Mouse (Mus musculus) megakaryocyte progenitor cell, adult 5-6 weeks (primary cell): ENCODE results near the gene H2-Eb1. TPM values are rescaled to one million over a fixed set of nuclear protein-coding genes. Genes with fewer than 3 reads are reported as not detected.

Experiments used
- total RNA-seq, 2 experiments: library from RNA; stranded (forward) in 1 of 2; stranded (reverse) in 1 of 2; fragments of 157-497, 149-512 nt in 1 of 2; fragments of 200-1000 nt in 1 of 2; gene quantifications; 2 replicates each; pipeline versions ENCODE4 v1.2.3 to v1.2.4; 2015 to 2017

Gene H2-Eb1
- total RNA-seq, 2 experiments from 2014 or later, result 5.0 to 17.2 TPM

Other genes starting within 250 kb of the H2-Eb1 start
- gene H2-Oa, start 213.5 kb upstream of the H2-Eb1 start, total RNA-seq (2015), result 7.7 and 9.6 TPM in 2 replicates
- gene H2-Oa, start 213.5 kb upstream of the H2-Eb1 start, total RNA-seq (2017), result 2.7 TPM in 2 replicates
- 72.0 and 74.5 TPM in 2 replicates for gene H2-DMa, start 186.3 kb upstream of the H2-Eb1 start, total RNA-seq (2015)
- 56.5 and 61.1 TPM in 2 replicates for gene H2-DMa, start 186.3 kb upstream of the H2-Eb1 start, total RNA-seq (2017)
- 269 and 306 TPM in 2 replicates for gene Brd2, start 183.2 kb upstream of the H2-Eb1 start, total RNA-seq (2015)
- 260 and 284 TPM in 2 replicates for gene Brd2, start 183.2 kb upstream of the H2-Eb1 start, total RNA-seq (2017)
- gene H2-DMb2, start 162.6 kb upstream of the H2-Eb1 start, total RNA-seq (2015), result 3.9 and 5.8 TPM in 2 replicates
- 6.7 and 8.5 TPM in 2 replicates for gene H2-DMb2, start 162.6 kb upstream of the H2-Eb1 start, total RNA-seq (2017)
- 36.2 and 39.4 TPM in 2 replicates for gene H2-DMb1, start 152.8 kb upstream of the H2-Eb1 start, total RNA-seq (2015)
- 47.0 and 60.3 TPM in 2 replicates for gene H2-DMb1, start 152.8 kb upstream of the H2-Eb1 start, total RNA-seq (2017)
- gene Tap1, start 118.3 kb upstream of the H2-Eb1 start, total RNA-seq (2015), result 27.6 and 30.5 TPM in 2 replicates
- gene Tap1, start 118.3 kb upstream of the H2-Eb1 start, total RNA-seq (2017), result 62.5 and 82.8 TPM in 2 replicates
- gene Psmb9, start 118.1 kb upstream of the H2-Eb1 start, total RNA-seq (2015), result 112 and 120 TPM in 2 replicates
- gene Psmb9, start 118.1 kb upstream of the H2-Eb1 start, total RNA-seq (2017), result 122 and 126 TPM in 2 replicates
- gene Psmb8, start 108.1 kb upstream of the H2-Eb1 start, total RNA-seq (2015), result 289 and 290 TPM in 2 replicates
- 461 and 471 TPM in 2 replicates for gene Psmb8, start 108.1 kb upstream of the H2-Eb1 start, total RNA-seq (2017)
- 8.5 and 17.1 TPM in 2 replicates for gene Tap2, start 102.3 kb upstream of the H2-Eb1 start, total RNA-seq (2015)
- gene Tap2, start 102.3 kb upstream of the H2-Eb1 start, total RNA-seq (2017), result 54.6 and 67.9 TPM in 2 replicates
- 6.6 and 13.1 TPM in 2 replicates for gene H2-Ob, start 67.0 kb upstream of the H2-Eb1 start, total RNA-seq (2015)
- 3.7 and 8.6 TPM in 2 replicates for gene H2-Ob, start 67.0 kb upstream of the H2-Eb1 start, total RNA-seq (2017)
- gene H2-Ab1, start 48.2 kb upstream of the H2-Eb1 start, total RNA-seq (2015), result 50.0 and 61.3 TPM in 2 replicates
- gene H2-Ab1, start 48.2 kb upstream of the H2-Eb1 start, total RNA-seq (2017), result 45.2 and 81.5 TPM in 2 replicates
- 30.1 and 37.9 TPM in 2 replicates for gene H2-Aa, start 18.0 kb upstream of the H2-Eb1 start, total RNA-seq (2015)
- gene H2-Aa, start 18.0 kb upstream of the H2-Eb1 start, total RNA-seq (2017), result 10.3 and 24.6 TPM in 2 replicates
- 0.02 TPM in 1 of 2 replicates, not detected in the other for gene H2-Eb2, start 19.8 kb downstream of the H2-Eb1 start, total RNA-seq (2015)
- not detected in 2 replicates for gene H2-Eb2, start 19.8 kb downstream of the H2-Eb1 start, total RNA-seq (2017)
- not detected in 2 replicates for gene Btnl2, start 49.0 kb downstream of the H2-Eb1 start, total RNA-seq (2015)
- gene Btnl2, start 49.0 kb downstream of the H2-Eb1 start, total RNA-seq (2017), result not detected in 2 replicates
- not detected in 2 replicates for gene Btnl1, start 71.3 kb downstream of the H2-Eb1 start, total RNA-seq (2015)
- gene Btnl1, start 71.3 kb downstream of the H2-Eb1 start, total RNA-seq (2017), result not detected in 2 replicates
- 1.7 and 4.5 TPM in 2 replicates for gene BC051142, start 93.0 kb downstream of the H2-Eb1 start, total RNA-seq (2015)
- 1.0 and 2.4 TPM in 2 replicates for gene BC051142, start 93.0 kb downstream of the H2-Eb1 start, total RNA-seq (2017)
- not detected in 2 replicates for gene Btnl4, start 171.5 kb downstream of the H2-Eb1 start, total RNA-seq (2015)
- gene Btnl4, start 171.5 kb downstream of the H2-Eb1 start, total RNA-seq (2017), result not detected in 2 replicates
- not detected in 2 replicates for gene Btnl6, start 211.5 kb downstream of the H2-Eb1 start, total RNA-seq (2015)
- gene Btnl6, start 211.5 kb downstream of the H2-Eb1 start, total RNA-seq (2017), result not detected in 2 replicates